Comparison of ENCODE assay signal across 11 mouse cellular contexts in genomic region chr3:131065001-131065400, GRCm38 (mm10).
"Had no signal": no experiment of that assay in that cellular context is flagged by ENCODE, and none has a peak within 500 bp of the region (broad histone marks: within the 10 kb centered on the region; RNA-seq: fewer than 3 reads in every experiment).

No protein-coding gene starts in this region.

- ATAC-seq: liver, embryonic 12.5 days; midbrain, embryonic 15.5 days had no signal

- H3K27me3 ChIP-seq: limb, embryonic 15.5 days; liver, embryonic 12.5 days; midbrain, embryonic 15.5 days had no signal

- H3K9me3 ChIP-seq: limb, embryonic 15.5 days; liver, embryonic 12.5 days; midbrain, embryonic 15.5 days; neural tube, embryonic 13.5 days had no signal

- DNase-seq: kidney, adult 18-20 months; kidney, postnatal 10 days; lung, embryonic 14.5 days; lung, postnatal 10 days; lung, postnatal 4 days; right cerebral cortex, postnatal 25 days had no signal

- H3K4me3 ChIP-seq: limb, embryonic 15.5 days; liver, embryonic 12.5 days; midbrain, embryonic 15.5 days; neural tube, embryonic 13.5 days had no signal

- H3K9ac ChIP-seq: limb, embryonic 15.5 days; liver, embryonic 12.5 days; lung, embryonic 14.5 days; midbrain, embryonic 15.5 days; neural tube, embryonic 13.5 days had no signal

- H3K4me2 ChIP-seq: limb, embryonic 15.5 days; liver, embryonic 12.5 days; lung, embryonic 14.5 days; midbrain, embryonic 11.5 days; midbrain, embryonic 15.5 days; neural tube, embryonic 13.5 days had no signal

- H3K36me3 ChIP-seq: limb, embryonic 15.5 days; liver, embryonic 12.5 days; midbrain, embryonic 15.5 days; neural tube, embryonic 13.5 days had no signal

- H3K27ac ChIP-seq: limb, embryonic 15.5 days; liver, embryonic 12.5 days; midbrain, embryonic 15.5 days; neural tube, embryonic 13.5 days had no signal

- H3K4me1 ChIP-seq: liver, embryonic 12.5 days; neural tube, embryonic 13.5 days had no signal
